Mouse (Mus musculus): ENCODE results near the gene Gm10401. TPM values are rescaled to one million over a fixed set of nuclear protein-coding genes. Genes with fewer than 3 reads are reported as not detected.
"Not testable (repeated sequence)": the region's sequence is repeated elsewhere in the genome, so short reads cannot be mapped to it uniquely, and the experiment has no call there.

The Gm10401 gene
- polyA plus RNA-seq, 1 experiment from 2014 or later: 30.3 TPM

DNA sequence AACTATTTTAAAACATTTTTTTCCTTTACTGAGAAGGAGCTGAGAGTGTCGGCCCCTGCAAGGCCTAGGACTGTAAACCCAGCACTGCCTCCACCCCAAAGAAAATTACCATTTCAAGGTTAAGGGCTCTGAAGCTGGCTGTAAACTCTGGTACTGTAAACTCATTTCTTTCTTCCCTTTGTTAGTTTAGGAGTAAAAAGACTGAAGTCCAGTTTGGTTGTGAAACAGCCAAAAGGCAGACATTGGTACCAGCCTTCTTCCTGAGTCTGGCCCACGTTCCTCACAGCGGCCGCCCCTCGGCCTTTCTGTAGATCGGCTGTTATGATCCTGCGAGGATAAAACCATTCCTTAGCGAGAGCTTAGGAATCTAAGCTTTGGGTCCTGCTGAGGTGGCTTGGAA, 16.4 kb upstream of the Gm10401 start:
- WGBS: 93% methylated on average over 8 of the region's 8 CpGs
- H3K9me3 ChIP-seq (replicated peaks): no peaks in the 10 kb centered on the region
- no peak overlapping the region for H3K4me3 ChIP-seq
- H3K9ac ChIP-seq: no peak overlapping the region
- no peak for ATAC-seq (ENCODE audit: low FRiP score)
- no peak overlapping the region for H3K27ac ChIP-seq
- H3K27me3 ChIP-seq: no peaks in the 10 kb centered on the region
- H3K4me2 ChIP-seq (replicated peaks): no peak overlapping the region
- H3K4me1 ChIP-seq: peaks cover 24% of the 10 kb centered on the region
- H3K36me3 ChIP-seq: peaks cover 33% of the 10 kb centered on the region

DNA sequence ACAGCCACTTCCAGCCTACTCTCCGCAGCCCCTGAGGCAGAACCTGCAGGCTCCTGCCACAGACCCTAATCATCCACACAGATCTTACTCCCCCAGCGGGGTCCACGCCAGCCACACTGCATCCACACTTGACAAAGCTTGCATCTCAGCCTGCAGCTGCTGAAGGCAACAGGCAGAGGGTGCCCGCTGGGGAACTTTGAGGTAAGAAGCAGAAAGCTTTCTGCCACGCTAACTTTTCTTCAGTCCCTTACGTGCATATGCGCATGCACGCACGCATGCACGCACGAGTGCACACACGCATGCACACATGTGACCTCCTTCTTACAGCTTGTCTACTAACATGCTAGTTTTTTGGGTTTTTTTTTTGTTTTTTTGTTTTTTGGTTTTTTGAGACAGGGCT, 15.1 kb upstream of the Gm10401 start:
- Histone ChIP-seq H3K27ac (no peak overlapping the region), H3K9ac (no peak overlapping the region), H3K9me3 (replicated peaks) (no peaks in the 10 kb centered on the region), H3K36me3 (peaks cover 33% of the 10 kb centered on the region), H3K27me3 (no peaks in the 10 kb centered on the region), H3K4me3 (no peak overlapping the region), H3K4me1 (peaks cover 13% of the 10 kb centered on the region), H3K4me2 (replicated peaks) (no peak overlapping the region)
- 96% methylated on average over 12 of the region's 12 CpGs for WGBS
- ATAC-seq (ENCODE audit: low FRiP score): no peak

DNA sequence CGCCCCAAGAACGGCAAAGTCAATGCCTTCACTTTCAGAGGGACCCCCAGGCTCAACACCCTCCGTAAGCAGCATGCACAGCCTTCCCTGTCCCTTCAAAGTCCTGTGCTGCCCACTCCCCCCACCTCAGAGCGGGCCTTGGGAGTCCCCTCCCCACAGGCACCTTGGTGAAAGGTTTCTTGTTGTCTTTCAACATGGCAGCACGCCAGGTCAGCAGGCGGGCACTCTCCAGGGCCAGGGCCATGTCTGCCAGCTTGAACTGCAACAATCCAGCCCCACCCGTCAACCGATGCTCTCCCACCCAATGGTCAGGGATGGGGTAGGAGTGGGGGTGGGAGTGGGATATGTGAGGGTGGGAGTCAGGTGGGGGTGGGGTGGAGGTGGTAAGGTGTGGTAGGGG, 13.1 kb upstream of the Gm10401 start:
- Histone ChIP-seq H3K4me3 (no peak overlapping the region), H3K9ac (no peak overlapping the region), H3K36me3 (peaks cover 21% of the 10 kb centered on the region), H3K27ac (no peak overlapping the region), H3K9me3 (replicated peaks) (no peaks in the 10 kb centered on the region), H3K4me2 (replicated peaks) (no peak overlapping the region), H3K27me3 (no peaks in the 10 kb centered on the region), H3K4me1 (peaks cover 13% of the 10 kb centered on the region)
- 91% methylated on average over 8 of the region's 8 CpGs for WGBS
- no peak for ATAC-seq (ENCODE audit: low FRiP score)

DNA sequence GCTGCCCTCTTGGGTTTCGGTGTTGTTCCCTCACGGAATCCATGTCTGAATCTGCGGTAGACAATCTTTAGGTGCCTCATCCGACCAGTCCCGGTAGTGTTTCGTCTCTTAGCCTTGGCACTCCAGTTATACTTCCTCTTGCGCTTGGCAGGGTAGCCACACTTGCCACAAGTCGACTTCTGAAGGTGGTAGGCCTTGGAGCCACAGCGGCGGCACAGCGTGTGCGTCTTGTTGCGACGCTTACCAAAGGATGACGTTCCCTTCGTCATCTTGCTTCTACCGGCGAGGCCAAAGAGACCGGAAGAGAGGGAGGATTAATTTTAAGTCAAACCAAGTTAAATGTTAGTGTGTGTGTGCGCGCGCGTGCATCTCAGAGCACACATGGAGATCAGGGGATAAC, 5.2 kb upstream of the Gm10401 start:
- not testable (repeated sequence) for ATAC-seq (ENCODE audit: low FRiP score); H3K9ac ChIP-seq; H3K4me3 ChIP-seq; H3K4me2 ChIP-seq (replicated peaks); H3K27ac ChIP-seq; H3K27me3 ChIP-seq; H3K4me1 ChIP-seq; H3K9me3 ChIP-seq (replicated peaks)
- 97% methylated on average over 23 of the region's 23 CpGs for WGBS
- peaks cover 30% of the 10 kb centered on the region for H3K36me3 ChIP-seq

DNA sequence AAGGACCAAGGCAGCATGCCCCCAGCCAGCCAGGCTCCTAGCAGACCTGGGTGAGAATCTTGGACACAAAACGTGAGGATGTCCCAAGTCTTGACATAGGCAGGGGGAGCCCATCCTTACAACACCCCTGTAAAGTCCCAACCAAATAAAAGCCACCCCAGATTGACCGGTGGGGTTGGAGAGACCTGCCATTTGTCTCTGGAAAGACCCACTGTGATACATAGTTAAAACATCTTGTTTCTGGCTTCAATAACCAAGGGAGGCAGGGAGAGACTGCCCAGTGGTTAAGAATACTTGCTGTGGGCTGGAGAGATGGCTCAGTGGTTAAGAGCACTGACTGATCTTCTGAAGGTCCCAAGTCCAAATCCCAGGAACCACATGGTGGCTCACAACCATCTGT, 4.1 kb upstream of the Gm10401 start:
- H3K4me3 ChIP-seq: no peak overlapping the region
- H3K9me3 ChIP-seq (replicated peaks): no peaks in the 10 kb centered on the region
- no peaks in the 10 kb centered on the region for H3K4me1 ChIP-seq
- no peak overlapping the region for H3K9ac ChIP-seq
- WGBS: 89% methylated on average over 2 of the region's 2 CpGs
- peaks cover 38% of the 10 kb centered on the region for H3K36me3 ChIP-seq
- H3K4me2 ChIP-seq (replicated peaks): no peak overlapping the region
- ATAC-seq (ENCODE audit: low FRiP score): no peak
- H3K27ac ChIP-seq: no peak overlapping the region
- H3K27me3 ChIP-seq: no peaks in the 10 kb centered on the region

DNA sequence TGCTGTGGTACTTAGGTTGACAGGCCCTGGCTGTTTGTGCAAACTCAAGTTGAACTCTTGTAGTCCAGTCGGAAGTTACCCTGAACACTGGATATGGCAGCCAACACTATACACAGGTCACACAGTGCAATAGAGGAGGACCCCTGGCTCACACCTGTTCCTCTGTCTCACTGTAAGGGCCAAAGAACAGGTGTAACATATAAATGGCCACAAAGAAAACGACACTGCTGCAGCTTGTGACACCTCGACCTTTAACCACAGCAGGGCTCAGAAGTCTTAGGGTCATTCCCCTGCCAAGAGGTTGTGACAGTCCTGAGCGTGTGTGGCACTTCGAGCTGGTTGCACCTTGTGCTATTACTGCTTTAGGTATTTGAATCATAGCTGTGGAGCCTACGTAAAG, 2.4 kb upstream of the Gm10401 start:
- no peak overlapping the region for H3K27ac ChIP-seq
- no peaks in the 10 kb centered on the region for H3K27me3 ChIP-seq
- no peak overlapping the region for H3K4me2 ChIP-seq (replicated peaks)
- H3K4me3 ChIP-seq: no peak overlapping the region
- WGBS: 86% methylated on average over 6 of the region's 6 CpGs
- no peak for ATAC-seq (ENCODE audit: low FRiP score)
- H3K9me3 ChIP-seq (replicated peaks): no peaks in the 10 kb centered on the region
- H3K4me1 ChIP-seq: no peaks in the 10 kb centered on the region
- H3K9ac ChIP-seq: no peak overlapping the region
- peaks cover 56% of the 10 kb centered on the region for H3K36me3 ChIP-seq

DNA sequence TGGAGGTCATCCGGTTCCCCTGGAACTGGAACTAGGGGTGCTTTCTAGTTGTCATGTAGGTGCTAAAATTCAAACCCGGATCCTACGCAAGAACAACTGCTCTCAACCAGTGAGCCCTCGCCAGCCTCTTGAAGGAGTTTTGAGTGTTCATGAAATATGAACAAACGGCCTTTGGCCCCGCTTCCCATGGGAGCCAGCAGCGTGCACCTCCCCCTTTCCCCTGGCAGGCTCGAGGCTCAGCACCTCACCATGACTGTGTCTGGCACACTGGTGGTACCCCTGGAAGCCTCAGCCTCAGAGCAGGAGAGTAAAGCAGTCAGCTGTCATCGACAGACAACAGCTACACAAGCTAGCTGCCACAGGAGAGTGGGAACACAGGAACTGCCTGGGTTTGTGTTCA, 1.9 kb upstream of the Gm10401 start:
- WGBS: 89% methylated on average over 9 of the region's 9 CpGs
- Histone ChIP-seq H3K4me3 (no peak overlapping the region), H3K9ac (no peak overlapping the region), H3K4me1 (no peaks in the 10 kb centered on the region), H3K4me2 (replicated peaks) (no peak overlapping the region), H3K36me3 (peaks cover 61% of the 10 kb centered on the region), H3K27me3 (no peaks in the 10 kb centered on the region), H3K9me3 (replicated peaks) (no peaks in the 10 kb centered on the region), H3K27ac (no peak overlapping the region)
- ATAC-seq (ENCODE audit: low FRiP score): no peak

DNA sequence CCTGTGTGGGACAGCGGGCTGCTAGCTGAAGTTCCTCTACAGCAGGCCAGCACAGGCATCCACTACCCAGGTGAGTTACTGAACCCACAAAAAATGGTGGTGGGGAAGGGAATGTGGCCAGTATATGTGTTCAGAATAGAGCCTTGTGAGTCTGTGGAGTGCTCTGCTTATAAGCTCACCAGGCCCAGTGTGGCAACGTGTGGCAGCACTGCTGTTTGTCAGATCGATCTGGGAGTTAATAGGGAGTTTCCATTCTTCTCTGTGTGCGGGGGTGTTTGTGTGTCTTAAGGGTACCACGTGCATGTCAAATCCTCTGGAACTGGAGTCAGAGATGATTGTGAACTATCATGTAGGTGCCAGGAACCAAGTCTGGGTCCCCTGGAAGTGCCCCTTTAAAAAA, 1.4 kb upstream of the Gm10401 start:
- Histone ChIP-seq H3K9ac (no peak overlapping the region), H3K4me1 (no peaks in the 10 kb centered on the region), H3K4me3 (no peak overlapping the region), H3K4me2 (replicated peaks) (no peak overlapping the region), H3K27me3 (no peaks in the 10 kb centered on the region), H3K27ac (no peak overlapping the region), H3K9me3 (replicated peaks) (no peaks in the 10 kb centered on the region), H3K36me3 (peaks cover 65% of the 10 kb centered on the region)
- ATAC-seq (ENCODE audit: low FRiP score): no peak
- 90% methylated on average over 5 of the region's 5 CpGs for WGBS

DNA sequence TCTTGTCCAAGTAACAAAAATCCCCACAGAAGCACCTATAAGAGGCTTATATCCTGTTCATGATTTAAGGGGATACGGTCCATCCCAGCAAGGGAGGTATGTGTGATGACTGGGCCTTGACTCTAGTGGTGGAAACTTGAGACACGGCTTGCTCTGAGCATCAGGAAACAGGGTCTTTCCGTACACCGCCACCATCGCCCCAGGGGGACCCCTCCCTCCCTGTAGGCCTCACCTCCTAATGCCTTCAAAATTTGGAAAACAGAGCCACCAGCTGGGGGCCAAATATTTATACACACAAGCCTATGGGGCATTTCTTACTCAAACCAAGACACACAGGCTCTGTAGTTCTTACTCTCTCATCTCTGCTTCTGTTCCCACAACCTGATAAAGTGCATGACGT, 6.3 kb downstream of the Gm10401 start:
- WGBS: 87% methylated on average over 6 of the region's 6 CpGs
- Histone ChIP-seq H3K4me2 (replicated peaks) (no peak overlapping the region), H3K4me3 (no peak overlapping the region), H3K9ac (no peak overlapping the region), H3K27me3 (no peaks in the 10 kb centered on the region), H3K4me1 (no peaks in the 10 kb centered on the region), H3K27ac (no peak overlapping the region), H3K36me3 (peaks cover 65% of the 10 kb centered on the region), H3K9me3 (replicated peaks) (no peaks in the 10 kb centered on the region)
- ATAC-seq (ENCODE audit: low FRiP score): no peak

DNA sequence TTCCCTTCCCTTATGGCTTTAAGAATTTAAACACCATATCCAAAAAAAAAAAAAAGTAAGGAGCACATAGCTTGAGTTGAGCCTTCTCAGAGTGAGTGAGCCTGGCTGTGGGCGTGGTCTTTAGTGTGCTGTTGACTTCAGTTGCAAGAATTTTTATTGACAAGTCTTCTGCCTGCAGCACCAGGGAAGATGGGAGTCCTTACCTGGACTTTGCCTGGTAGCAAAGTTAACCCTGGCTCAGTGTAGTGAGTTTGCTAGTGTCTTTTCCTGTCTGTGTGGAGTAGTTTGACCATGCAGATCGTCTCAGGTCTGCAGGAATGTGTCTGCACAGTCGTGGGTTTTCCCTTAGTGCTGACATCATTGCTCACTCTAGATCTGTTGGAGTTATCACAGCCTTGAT, 7.1 kb downstream of the Gm10401 start:
- no peak overlapping the region for H3K4me2 ChIP-seq (replicated peaks)
- no peaks in the 10 kb centered on the region for H3K4me1 ChIP-seq
- no peaks in the 10 kb centered on the region for H3K9me3 ChIP-seq (replicated peaks)
- WGBS: 88% methylated on average over 3 of the region's 3 CpGs
- no peak for ATAC-seq (ENCODE audit: low FRiP score)
- no peak overlapping the region for H3K9ac ChIP-seq
- H3K27me3 ChIP-seq: no peaks in the 10 kb centered on the region
- H3K36me3 ChIP-seq: peaks cover 65% of the 10 kb centered on the region
- H3K4me3 ChIP-seq: no peak overlapping the region
- H3K27ac ChIP-seq: no peak overlapping the region

DNA sequence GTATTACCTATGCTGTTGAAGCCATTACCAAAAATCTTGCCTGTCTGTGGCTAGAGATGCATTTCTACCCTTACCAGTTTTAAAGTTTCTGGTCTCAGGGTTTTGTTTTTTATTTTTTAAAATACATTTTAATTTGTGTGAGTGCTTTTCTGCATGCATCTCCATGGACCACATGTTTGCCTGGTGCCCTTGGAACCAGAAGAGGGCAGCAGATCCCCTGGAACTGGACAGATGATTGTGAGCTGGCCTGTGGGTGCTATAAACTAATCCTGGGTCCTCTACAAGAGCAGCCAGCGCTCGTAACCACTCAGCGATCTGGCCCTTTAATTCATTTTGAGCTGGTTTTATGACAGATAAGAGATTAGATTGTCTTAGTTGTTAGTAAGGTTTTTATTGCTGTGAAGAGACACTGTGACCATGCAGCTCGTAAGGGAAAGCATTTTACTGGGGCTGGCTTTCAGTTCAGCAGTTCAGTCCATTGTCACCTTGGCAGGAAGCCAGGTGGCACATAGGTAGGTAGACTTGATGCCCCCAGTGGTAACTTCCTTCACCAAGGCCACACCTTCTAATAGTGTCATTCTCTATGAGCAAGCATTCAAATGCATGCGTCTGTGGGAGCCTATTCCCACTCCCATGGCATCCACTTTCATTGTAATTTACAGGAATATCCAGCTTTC, 8.4 kb downstream of the Gm10401 start:
- WGBS: 97% methylated on average over 5 of the region's 5 CpGs
- Histone ChIP-seq H3K9me3 (replicated peaks) (no peaks in the 10 kb centered on the region), H3K9ac (no peak overlapping the region), H3K36me3 (peaks cover 62% of the 10 kb centered on the region), H3K4me3 (no peak overlapping the region), H3K27me3 (no peaks in the 10 kb centered on the region), H3K4me2 (replicated peaks) (no peak overlapping the region), H3K27ac (no peak overlapping the region), H3K4me1 (no peaks in the 10 kb centered on the region)
- no peak for ATAC-seq (ENCODE audit: low FRiP score)

DNA sequence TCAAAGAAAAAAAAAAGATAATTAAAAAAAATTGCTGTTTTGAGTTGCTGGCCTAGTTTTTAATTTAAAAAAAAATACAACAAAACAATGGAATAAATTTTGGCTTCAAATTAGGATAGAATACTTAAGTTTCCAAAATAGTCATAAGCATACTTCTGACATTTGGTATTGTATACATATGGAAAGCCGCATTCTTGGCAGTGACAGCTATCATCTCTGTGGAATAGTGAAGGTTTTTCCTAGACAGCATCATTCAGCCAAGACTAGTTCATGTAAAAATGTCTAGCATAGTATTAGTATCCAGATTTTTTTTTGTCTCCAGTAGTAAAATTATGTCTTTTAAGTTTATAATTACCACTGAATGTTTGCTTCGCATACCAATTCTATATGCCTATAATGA, 12.4 kb downstream of the Gm10401 start:
- no peak for ATAC-seq (ENCODE audit: low FRiP score)
- 98% methylated on average over 2 of the region's 2 CpGs for WGBS
- Histone ChIP-seq H3K4me3 (no peak overlapping the region), H3K9me3 (replicated peaks) (no peaks in the 10 kb centered on the region), H3K27ac (no peak overlapping the region), H3K4me1 (no peaks in the 10 kb centered on the region), H3K4me2 (replicated peaks) (no peak overlapping the region), H3K36me3 (peaks cover 79% of the 10 kb centered on the region), H3K27me3 (no peaks in the 10 kb centered on the region), H3K9ac (no peak overlapping the region)

DNA sequence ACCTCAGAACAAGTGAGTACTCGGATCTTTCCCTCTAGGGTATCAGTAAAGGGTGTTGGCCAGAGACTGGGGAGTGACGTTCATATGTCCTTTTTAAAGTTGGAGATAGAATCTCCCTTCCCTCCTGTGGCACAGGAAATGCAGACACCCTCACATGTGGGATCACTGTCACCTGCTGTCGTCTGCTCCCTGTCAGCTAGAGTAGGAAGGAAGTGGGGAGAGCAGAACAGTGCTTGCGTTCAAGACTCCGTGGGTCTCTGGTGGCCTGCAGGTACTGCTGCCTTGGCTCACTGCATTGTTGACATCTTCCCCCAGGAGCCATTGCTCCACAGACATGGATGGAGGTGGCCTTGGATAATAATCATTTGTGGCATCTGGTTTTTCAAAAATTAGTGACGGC, 14.6 kb downstream of the Gm10401 start:
- WGBS: 88% methylated on average over 6 of the region's 6 CpGs
- Histone ChIP-seq H3K27me3 (no peaks in the 10 kb centered on the region), H3K9ac (no peak overlapping the region), H3K27ac (no peak overlapping the region), H3K4me1 (no peaks in the 10 kb centered on the region), H3K4me3 (no peak overlapping the region), H3K9me3 (replicated peaks) (no peaks in the 10 kb centered on the region), H3K4me2 (replicated peaks) (no peak overlapping the region), H3K36me3 (peaks cover 61% of the 10 kb centered on the region)
- no peak for ATAC-seq (ENCODE audit: low FRiP score)

Measured in hindbrain, embryonic 12.5 days (tissue).